Mouse (Mus musculus): Measurements from ENCODE around the gene Mmd. TPM values are rescaled to one million over a fixed set of nuclear protein-coding genes. Genes with fewer than 3 reads are reported as not detected.
A peak's percentile ranks its signal among the peaks of the same experiment; 100 is the strongest.

The Mmd gene
- polyA plus RNA-seq, 1 experiment from 2014 or later = 92.5 TPM

DNA sequence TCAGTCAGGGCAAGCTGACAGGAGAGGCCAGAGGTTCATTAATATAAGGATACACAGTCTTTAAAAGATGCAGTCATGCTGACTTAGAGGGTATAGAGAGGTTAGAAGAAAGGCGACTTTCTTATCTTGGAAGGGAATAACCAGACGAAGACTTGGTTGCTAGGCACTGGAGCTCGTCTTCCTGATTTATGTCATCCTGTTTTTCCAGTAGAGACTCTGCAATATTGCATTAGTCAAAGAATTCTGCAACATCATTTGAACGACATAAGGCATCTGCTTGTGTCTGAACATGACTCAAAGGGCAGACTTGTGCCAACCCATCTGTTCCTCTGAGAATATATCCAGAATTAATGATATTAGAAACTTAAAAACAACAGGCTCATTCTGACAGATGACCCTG lies 16.6 kb upstream of the Mmd start:
- no peak overlapping the region for H3K27ac ChIP-seq
- H3K9ac ChIP-seq (replicated peaks) = no peak overlapping the region
- no peaks in the 10 kb centered on the region for H3K36me3 ChIP-seq
- no peak for ATAC-seq
- H3K27me3 ChIP-seq = no peaks in the 10 kb centered on the region
- H3K4me1 ChIP-seq (replicated peaks) = peaks cover 5% of the 10 kb centered on the region
- no peak overlapping the region for H3K4me3 ChIP-seq (replicated peaks)
- 65% methylated on average over 4 of the region's 4 CpGs for WGBS
- no peak overlapping the region for H3K4me2 ChIP-seq (replicated peaks)
- H3K9me3 ChIP-seq = no peaks in the 10 kb centered on the region

DNA sequence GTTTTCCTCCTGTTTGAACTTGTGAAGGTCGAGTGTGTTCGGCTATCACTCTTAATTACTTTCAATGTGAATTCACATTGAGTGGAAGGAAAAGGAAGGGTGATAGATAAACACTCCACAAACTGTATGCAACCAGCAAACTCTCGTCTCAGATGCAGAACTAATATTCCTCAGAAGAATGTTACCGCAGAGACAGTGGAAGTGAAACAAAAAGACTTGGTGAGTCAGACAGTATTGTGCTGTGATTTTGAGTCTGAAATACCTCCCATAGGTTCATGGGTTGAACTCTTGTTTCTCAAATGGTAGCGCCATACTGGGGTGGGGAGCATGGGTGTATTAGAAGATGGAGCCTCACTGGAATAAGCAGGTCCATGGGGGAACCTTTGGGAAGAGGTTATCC lies 14.0 kb upstream of the Mmd start:
- Histone ChIP-seq H3K4me3 (replicated peaks) (no peak overlapping the region), H3K27ac (no peak overlapping the region), H3K9ac (replicated peaks) (no peak overlapping the region), H3K4me2 (replicated peaks) (no peak overlapping the region), H3K27me3 (no peaks in the 10 kb centered on the region), H3K9me3 (no peaks in the 10 kb centered on the region), H3K4me1 (replicated peaks) (peaks cover 6% of the 10 kb centered on the region), H3K36me3 (no peaks in the 10 kb centered on the region)
- no peak for ATAC-seq
- WGBS = 90% methylated on average over 5 of the region's 5 CpGs

DNA sequence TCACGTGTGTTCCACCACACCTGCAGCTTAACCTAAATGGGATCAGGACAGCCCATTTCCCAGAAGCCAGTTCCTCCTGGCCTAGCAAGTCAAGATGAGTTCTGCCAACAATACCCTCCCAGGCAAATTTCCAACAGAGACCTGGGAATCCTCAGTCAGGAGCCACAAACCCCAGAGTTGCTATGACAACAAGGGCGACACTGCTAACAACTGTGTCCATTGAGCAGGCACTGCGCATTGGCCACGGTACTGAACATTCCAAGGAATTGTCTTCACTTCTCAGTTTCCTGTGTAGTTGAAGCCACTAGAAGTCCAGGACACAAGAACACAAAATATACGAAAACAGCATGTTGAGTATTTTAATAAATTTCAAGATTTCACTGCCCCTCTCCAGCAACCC lies 11.6 kb upstream of the Mmd start:
- Histone ChIP-seq H3K27ac (no peak overlapping the region), H3K4me1 (replicated peaks) (peaks cover 6% of the 10 kb centered on the region; the same call in 1 of the 2 replicates), H3K36me3 (no peaks in the 10 kb centered on the region), H3K4me2 (replicated peaks) (no peak overlapping the region), H3K9ac (replicated peaks) (no peak overlapping the region), H3K27me3 (no peaks in the 10 kb centered on the region), H3K9me3 (no peaks in the 10 kb centered on the region), H3K4me3 (replicated peaks) (no peak overlapping the region)
- 45% methylated on average over 5 of the region's 5 CpGs for WGBS
- ATAC-seq = no peak

DNA sequence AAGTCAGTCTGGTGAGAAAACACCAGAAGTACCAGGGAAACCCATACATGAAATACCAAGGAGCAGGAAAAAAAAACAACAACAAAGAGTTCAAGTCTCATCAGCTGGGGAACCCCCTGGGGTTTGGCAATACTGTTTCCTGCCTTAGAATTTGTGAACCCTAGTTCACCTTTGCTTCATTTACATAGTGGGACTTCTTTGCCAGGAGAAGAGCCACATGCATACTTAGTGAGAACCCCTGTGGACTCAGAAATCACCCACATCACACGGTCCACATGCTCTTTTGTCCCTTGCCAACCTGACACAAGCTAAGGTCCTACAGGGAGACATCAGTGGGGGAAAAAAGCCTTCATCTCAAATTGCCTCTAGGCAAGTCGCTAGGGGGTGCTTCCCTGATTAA lies 10.6 kb upstream of the Mmd start:
- no peak overlapping the region for H3K4me2 ChIP-seq (replicated peaks)
- H3K4me3 ChIP-seq (replicated peaks) = no peak overlapping the region
- H3K27me3 ChIP-seq = no peaks in the 10 kb centered on the region
- no peaks in the 10 kb centered on the region for H3K9me3 ChIP-seq
- ATAC-seq = no peak
- no peak overlapping the region for H3K9ac ChIP-seq (replicated peaks)
- 22% methylated on average over 2 of the region's 2 CpGs for WGBS
- H3K36me3 ChIP-seq = no peaks in the 10 kb centered on the region
- no peak overlapping the region for H3K27ac ChIP-seq
- H3K4me1 ChIP-seq (replicated peaks) = peaks cover 6% of the 10 kb centered on the region; the same call in 1 of the 2 replicates

DNA sequence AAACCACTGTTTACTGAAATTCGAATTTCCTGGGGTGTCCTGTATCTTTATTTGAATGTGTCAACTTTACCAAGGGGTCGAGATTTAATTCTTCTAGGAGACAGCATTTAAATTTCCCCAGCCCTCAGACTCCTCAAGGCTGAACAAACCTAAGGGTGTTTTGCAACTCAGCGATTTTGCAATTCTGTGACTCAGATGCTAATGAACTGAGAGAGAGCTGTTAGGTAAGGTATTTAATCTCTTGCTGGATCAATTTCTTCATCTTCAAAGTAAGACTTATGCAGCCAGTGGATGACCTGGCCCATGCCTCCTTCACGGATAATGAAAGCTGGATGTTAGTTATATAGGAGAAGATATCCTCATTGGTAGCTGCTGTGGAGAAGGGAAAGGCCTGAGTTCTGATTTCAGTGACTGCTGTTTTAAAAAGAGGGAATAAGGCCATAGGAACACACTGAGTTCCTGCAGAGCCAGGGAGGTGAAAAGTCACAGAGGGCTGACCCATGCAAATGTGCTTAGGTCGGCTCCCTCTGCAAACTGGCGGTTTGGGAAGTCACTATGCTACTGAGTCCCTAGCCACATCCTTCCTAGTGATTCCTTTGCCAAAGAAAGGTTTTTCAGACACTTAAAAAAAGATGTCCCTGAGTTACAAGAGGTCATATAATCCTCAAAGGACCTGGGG lies 8.5 kb upstream of the Mmd start:
- Histone ChIP-seq H3K27ac (no peak overlapping the region), H3K27me3 (no peaks in the 10 kb centered on the region), H3K4me3 (replicated peaks) (no peak overlapping the region), H3K4me1 (replicated peaks) (peaks cover 6% of the 10 kb centered on the region; the same call in 1 of the 2 replicates), H3K36me3 (no peaks in the 10 kb centered on the region), H3K9me3 (no peaks in the 10 kb centered on the region), H3K9ac (replicated peaks) (no peak overlapping the region), H3K4me2 (replicated peaks) (no peak overlapping the region)
- WGBS = 26% methylated on average over 6 of the region's 6 CpGs
- no peak for ATAC-seq

DNA sequence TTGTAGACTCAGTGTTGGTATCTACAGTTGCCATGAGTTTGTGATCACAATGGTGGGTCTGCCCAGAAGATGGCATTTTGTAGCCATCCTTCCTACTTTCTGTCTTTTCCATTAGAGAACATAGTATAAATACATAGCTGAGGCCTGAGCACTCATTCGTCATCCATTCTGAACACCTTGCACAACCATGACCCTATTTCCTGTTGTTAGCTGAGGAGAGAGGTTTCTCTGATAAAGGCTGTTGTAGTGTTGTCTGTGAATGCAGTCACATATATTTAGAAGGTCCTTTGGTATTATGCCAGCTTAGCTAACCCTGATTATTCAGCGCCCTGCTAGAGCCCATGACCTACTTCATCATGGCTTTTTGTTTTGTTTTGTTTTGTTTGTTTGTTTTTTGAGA lies 7.4 kb upstream of the Mmd start:
- H3K4me3 ChIP-seq (replicated peaks) = no peak overlapping the region
- H3K4me1 ChIP-seq (replicated peaks) = peaks cover 6% of the 10 kb centered on the region; the same call in 1 of the 2 replicates
- H3K27ac ChIP-seq = no peak overlapping the region
- no peaks in the 10 kb centered on the region for H3K36me3 ChIP-seq
- H3K4me2 ChIP-seq (replicated peaks) = no peak overlapping the region
- ATAC-seq = no peak
- no peak overlapping the region for H3K9ac ChIP-seq (replicated peaks)
- WGBS = 95% methylated on average over 2 of the region's 2 CpGs
- no peaks in the 10 kb centered on the region for H3K27me3 ChIP-seq
- no peaks in the 10 kb centered on the region for H3K9me3 ChIP-seq

DNA sequence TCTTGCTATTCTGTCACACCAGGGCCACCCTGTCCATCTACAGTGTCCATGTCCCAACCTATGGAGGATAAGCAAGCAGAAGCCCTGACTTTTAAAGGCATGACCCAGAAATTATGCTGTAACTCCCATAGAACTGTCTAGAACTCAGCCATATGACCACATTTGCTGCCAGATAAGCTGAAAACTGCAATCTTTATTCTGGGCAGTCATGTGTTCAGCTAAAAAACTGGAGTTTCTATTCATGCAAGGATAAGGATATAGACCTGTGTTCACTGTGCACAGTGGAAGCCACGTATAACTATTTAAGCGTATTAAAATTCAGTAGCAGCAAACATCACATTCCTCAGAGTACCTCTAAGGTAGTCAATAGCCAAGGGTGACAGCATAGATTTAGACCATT lies 6.0 kb upstream of the Mmd start:
- H3K4me2 ChIP-seq (replicated peaks) = no peak overlapping the region
- no peaks in the 10 kb centered on the region for H3K9me3 ChIP-seq
- H3K36me3 ChIP-seq = no peaks in the 10 kb centered on the region
- H3K4me1 ChIP-seq (replicated peaks) = no peaks in the 10 kb centered on the region
- H3K27ac ChIP-seq = no peak overlapping the region
- no peaks in the 10 kb centered on the region for H3K27me3 ChIP-seq
- 96% methylated on average over 2 of the region's 2 CpGs for WGBS
- ATAC-seq = no peak
- no peak overlapping the region for H3K4me3 ChIP-seq (replicated peaks)
- no peak overlapping the region for H3K9ac ChIP-seq (replicated peaks)

DNA sequence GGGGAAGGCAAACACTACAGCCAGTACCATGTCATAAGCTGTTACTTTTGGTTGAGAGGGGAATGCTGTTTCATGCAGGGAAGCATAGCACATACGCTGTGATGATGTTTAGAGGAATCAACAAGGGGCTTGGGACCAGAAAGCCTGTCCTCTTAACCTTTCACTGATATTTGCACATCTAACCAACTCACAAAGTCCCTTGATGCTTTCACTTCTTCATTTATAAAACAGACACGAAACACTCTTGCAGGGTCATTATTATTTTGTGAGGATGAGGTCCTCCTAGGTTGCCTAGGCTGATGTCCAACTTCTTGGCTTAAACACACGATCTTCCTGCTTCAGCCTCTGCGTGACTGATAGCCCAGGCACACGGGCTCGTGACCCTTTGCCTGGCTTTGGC lies 3.6 kb upstream of the Mmd start:
- Histone ChIP-seq H3K27me3 (no peaks in the 10 kb centered on the region), H3K36me3 (no peaks in the 10 kb centered on the region), H3K27ac (no peak overlapping the region), H3K4me2 (replicated peaks) (no peak overlapping the region), H3K9ac (replicated peaks) (no peak overlapping the region), H3K4me1 (replicated peaks) (peaks cover 11% of the 10 kb centered on the region), H3K9me3 (no peaks in the 10 kb centered on the region), H3K4me3 (replicated peaks) (no peak overlapping the region)
- 84% methylated on average over 6 of the region's 6 CpGs for WGBS
- ATAC-seq = no peak

DNA sequence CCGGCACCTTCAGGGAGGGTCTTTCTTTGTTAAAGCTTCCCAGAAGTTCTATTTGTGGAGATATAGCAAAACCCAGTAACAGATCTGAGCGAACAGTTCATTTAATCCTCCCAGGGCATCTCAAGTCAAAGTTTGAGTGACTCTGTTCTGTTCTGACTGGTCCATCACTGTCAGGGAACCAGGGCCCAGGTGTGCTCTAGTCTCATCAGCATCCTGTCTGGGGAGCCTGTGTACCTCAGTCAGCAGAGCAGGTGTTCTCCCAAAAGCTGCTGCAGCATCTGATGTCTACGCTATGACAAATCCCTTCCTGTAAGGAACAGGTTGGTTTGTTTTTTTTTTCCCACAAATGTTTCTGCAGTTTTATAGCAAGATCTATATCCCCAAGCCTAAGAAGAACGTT lies 2.6 kb upstream of the Mmd start:
- Histone ChIP-seq H3K36me3 (no peaks in the 10 kb centered on the region), H3K4me2 (replicated peaks) (no peak overlapping the region), H3K9ac (replicated peaks) (no peak overlapping the region), H3K4me1 (replicated peaks) (peaks cover 20% of the 10 kb centered on the region), H3K4me3 (replicated peaks) (no peak overlapping the region), H3K9me3 (no peaks in the 10 kb centered on the region), H3K27ac (no peak overlapping the region), H3K27me3 (no peaks in the 10 kb centered on the region)
- ATAC-seq = no peak
- 88% methylated on average over 4 of the region's 4 CpGs for WGBS

DNA sequence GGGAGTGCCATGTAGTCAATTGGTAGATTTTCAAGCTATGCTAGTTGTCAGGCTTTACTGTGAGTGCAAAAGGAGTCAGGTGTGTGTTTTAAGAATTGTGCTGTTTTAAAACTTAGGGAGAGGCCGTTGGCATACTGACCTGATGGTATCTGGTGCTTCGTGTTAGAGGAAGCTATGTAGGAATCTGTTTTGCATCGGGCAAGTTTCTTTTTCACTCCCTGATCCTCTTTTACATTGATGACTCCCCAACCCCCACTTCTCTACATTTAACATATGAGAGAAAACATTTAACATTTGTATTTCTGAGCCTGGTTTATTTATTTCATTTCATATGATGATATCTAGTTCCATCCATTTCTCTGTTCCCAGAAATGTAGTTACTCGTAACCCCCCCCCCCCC lies 1.5 kb upstream of the Mmd start:
- 70% methylated on average over 4 of the region's 4 CpGs for WGBS
- Histone ChIP-seq H3K4me2 (replicated peaks) (no peak overlapping the region), H3K9ac (replicated peaks) (no peak overlapping the region), H3K36me3 (no peaks in the 10 kb centered on the region), H3K27me3 (no peaks in the 10 kb centered on the region), H3K4me1 (replicated peaks) (peaks cover 31% of the 10 kb centered on the region), H3K9me3 (no peaks in the 10 kb centered on the region), H3K4me3 (replicated peaks) (no peak overlapping the region), H3K27ac (no peak overlapping the region)
- ATAC-seq = no peak

DNA sequence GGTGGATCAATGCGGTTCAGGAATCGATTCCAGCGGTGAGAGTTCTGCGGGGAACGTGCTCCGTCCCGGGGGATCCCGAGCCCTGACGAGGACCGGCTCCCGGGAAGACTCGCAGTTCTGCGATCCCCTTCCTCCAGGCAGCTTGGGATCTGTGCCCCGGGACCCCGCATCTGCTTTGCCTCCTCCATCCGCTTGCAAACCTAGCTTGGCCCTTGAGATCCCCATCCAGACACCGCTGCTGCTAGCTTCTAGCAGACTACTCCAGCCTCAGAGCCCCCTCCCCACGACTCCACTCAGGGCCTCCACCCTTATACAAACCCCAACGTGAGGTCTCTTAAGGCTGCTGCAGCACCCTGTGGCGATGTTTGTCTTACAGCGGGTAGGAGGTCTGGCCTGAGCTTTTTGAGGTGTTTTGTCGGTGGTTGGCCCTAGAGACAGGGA lies 465 bp downstream of the Mmd start:
- H3K27ac ChIP-seq = peak overlapping the region; percentile 94
- peak overlapping the region; percentile 76 for H3K4me2 ChIP-seq (replicated peaks)
- no peaks in the 10 kb centered on the region for H3K27me3 ChIP-seq
- peak overlapping the region; percentile 85 for H3K4me3 ChIP-seq (replicated peaks)
- H3K36me3 ChIP-seq = no peaks in the 10 kb centered on the region
- H3K9ac ChIP-seq (replicated peaks) = peak overlapping the region; percentile 92
- H3K9me3 ChIP-seq = no peaks in the 10 kb centered on the region
- peak; percentile 72 for ATAC-seq
- peaks cover 31% of the 10 kb centered on the region for H3K4me1 ChIP-seq (replicated peaks)
- WGBS = under 1% methylated on average over 22 of the region's 22 CpGs

DNA sequence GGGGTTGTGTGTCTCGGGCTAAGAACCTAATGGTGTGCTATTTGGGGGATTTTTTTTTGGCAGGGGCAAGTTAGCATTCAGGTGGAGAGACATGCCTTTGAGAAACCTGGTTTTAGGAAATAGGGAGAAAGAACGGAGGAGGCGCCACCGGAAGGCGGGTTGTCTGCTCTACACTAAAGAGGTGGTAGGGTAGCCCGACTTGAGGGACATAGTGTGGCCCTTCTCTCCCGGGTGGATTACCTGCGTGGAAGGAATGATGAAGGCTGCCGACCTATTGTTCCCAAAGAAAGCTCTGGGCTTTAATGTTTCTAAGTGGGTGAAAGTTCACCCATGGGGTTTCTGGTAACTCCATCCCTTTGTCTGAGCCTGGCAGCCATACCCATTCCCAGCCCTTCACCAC lies 933 bp downstream of the Mmd start:
- ATAC-seq = no peak
- 1% methylated on average over 9 of the region's 9 CpGs for WGBS
- Histone ChIP-seq H3K27ac (peak overlapping the region; percentile 94), H3K9me3 (no peaks in the 10 kb centered on the region), H3K4me2 (replicated peaks) (peak overlapping the region; percentile 76), H3K9ac (replicated peaks) (peak overlapping the region; percentile 92), H3K36me3 (no peaks in the 10 kb centered on the region), H3K27me3 (no peaks in the 10 kb centered on the region), H3K4me3 (replicated peaks) (peak overlapping the region; percentile 85), H3K4me1 (replicated peaks) (peaks cover 31% of the 10 kb centered on the region)

DNA sequence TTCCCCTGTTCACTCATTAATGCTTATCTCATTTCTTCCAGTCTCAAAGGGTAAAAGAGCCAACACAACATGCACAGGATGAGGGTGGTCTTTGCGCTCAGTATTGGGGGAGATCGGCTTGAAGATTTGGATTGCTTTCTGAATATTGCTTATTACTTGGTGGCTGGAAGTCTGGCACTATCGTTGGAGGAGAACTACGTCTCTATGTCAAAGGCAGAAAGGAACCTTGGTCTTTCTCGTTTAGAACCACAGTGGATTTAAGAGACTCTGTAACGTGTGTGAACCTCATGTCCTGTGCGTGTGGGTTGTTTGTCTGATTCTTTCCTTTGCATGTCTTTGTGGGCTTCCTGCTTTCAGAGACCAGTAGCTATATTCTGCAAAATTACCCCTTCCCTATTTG lies 1.5 kb downstream of the Mmd start:
- Histone ChIP-seq H3K27ac (0 out of 2 replicates have a peak overlapping the region, but pooled peaks have one; percentile 25), H3K9me3 (no peaks in the 10 kb centered on the region), H3K4me2 (replicated peaks) (peak overlapping the region; percentile 76), H3K4me1 (replicated peaks) (peaks cover 33% of the 10 kb centered on the region), H3K4me3 (replicated peaks) (peak overlapping the region; percentile 85), H3K27me3 (no peaks in the 10 kb centered on the region), H3K9ac (replicated peaks) (peak overlapping the region; percentile 92), H3K36me3 (no peaks in the 10 kb centered on the region)
- ATAC-seq = no peak
- 66% methylated on average over 7 of the region's 7 CpGs for WGBS

Data from midbrain, embryonic 13.5 days (tissue).